Mouse (Mus musculus) neutrophil, adult 5-6 weeks (primary cell): ENCODE measurements at regions not wholly inside any gene's neighbourhood (a gene's known extent, or its start where the extent isn't known, plus 50 kb on each side); places are given as distances from the start of the nearest gene placed in this dataset.
A peak's percentile ranks its signal among the peaks of the same experiment; 100 is the strongest.

Experiments
- ATAC-seq: fragments of 151-379, 151-347 bp; 2 replicates; pipeline ENCODE4 v1.8.0; 2017; ENCODE audit warnings: mild to moderate bottlenecking, moderate TSS enrichment; ENCODE audit not compliant: insufficient number of reproducible peaks, poor library complexity, low FRiP score, severe bottlenecking; ENCODE audit errors: extremely low read depth

GRCm38 (mm10) chr11:6785471-6785870 is 52.0 kb downstream of the Gm11983 start:
- ATAC-seq: no peak

GRCm38 (mm10) chr11:6782826-6783225 is 54.6 kb downstream of the Gm11983 start:
- ATAC-seq: no peak

DNA sequence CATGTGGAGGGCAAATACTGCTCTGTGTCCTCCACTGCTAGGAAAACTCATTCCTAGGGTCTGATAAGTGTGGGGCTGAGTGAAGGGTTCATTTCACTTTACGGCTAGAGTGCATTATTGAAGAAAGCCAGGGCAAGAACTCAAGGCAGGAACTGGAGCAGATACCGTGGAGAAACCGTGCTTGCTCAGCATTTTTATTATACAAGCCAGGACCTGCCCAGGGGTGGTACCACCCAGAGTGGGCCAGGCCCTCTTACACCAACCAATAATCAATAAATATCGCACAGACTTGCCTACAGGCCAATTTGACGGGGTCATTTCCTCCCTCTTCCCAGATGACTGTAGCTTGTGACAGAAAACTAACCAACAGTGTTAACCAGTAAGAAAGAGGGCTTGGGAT is 57.7 kb downstream of the Gm11983 start:
- ATAC-seq: no peak

GRCm38 (mm10) chr11:6778596-6779360 is 58.7 kb downstream of the Gm11983 start:
- ATAC-seq: no peak

DNA sequence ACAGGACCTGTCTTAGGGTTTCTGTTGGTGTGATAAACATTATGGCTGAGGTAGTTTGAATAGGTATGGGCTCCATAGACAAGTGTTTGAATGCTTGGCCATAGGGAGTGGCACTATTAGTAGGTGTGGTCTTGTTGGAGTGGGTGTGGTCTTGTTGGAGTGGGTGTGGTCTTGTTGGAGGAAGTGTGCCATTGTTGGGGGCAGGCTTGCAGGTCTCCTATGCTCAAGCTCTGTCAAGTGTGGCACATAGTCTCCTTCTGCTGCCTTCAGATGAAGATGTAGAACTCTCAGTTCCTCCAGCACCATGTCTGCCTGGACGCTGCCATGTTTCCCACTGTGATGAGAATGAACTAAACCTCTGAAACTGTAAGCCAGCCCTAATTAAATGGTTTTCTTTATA is 59.9 kb downstream of the Gm11983 start:
- no peak for ATAC-seq

DNA sequence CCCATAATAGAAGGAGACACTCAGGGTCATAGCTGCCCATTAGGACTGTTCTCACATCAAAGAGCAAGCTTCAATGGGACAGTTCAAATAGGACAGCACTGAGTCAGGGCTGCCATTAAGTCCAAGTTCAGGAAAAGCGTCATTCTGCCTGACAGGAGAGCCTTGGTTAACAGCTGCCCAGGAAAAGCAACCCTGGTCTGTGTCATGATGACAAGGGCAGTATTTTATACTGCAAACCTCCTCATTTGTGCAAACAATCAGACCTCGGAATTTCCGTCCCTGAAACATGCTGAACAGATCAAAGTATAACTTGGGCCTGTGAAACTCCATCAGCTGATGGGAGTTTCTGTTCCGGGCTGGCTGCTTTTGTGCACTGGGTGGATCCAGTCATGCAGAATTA is 62.8 kb downstream of the Gm11983 start:
- no peak for ATAC-seq

- no peak for ATAC-seq
Measured at GRCm38 (mm10) chr11:6773951-6774350, 63.5 kb downstream of the Gm11983 start.

DNA sequence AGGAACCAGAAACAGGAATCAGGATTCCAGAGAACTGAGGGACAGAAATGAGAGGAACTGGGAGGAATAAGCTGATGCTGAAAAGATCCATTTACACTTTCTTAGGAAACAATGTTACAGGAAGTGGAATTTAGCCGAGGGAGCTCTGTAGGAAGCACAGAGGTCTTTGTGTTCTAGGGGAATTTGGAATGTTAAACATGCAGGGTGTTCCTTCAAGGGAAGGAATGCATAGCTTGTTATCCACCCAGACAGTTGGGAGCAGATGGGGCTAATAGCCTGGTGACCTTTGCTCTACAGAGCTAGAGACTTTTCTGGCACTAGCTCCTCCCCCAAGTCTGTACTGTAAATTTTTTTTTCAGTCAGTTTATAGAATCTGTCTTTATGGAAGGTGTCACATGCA is 64.1 kb downstream of the Gm11983 start:
- ATAC-seq: no peak

- ATAC-seq: no peak
Measured at GRCm38 (mm10) chr11:6769437-6769765, 68.1 kb downstream of the Gm11983 start.

DNA sequence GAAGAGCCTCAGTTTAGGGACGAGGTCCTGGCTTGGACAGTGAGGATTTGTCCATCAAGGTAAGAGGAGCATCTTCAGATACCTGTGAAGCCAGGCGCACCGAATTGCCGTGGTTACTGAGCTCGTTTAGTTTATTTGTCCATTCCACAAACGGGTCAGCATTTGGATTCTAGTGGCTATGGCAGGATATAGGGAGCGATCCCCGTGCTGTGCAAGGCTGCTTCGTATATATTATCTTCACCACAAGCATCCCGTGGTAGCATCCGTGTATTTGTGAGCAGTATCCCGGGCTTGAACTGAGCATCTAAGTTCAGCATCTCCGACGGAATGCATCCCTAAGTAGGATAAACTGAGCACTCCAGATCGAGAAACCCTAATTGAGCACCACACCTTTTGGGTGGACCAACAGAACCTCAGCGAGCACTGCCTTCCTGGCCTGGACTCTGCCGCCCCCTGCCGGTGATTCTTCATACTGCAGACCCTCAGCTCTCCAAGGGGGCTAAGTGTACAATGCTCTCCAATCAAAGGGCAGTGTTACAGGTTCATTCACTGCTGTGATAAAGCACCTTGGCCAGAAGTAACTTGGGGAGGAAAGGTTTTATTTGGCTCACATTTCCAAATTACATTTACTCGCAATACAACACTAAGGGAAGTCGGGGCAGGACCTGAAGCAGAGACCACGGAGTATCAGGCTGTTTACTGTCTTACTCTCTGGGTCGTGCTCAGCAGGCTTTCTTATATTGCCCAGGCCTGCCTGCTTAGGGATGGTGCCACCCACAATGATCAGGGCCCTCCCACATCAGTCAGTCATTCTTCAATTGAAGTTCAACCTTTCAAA is 68.6 kb downstream of the Gm11983 start:
- ATAC-seq: peak; percentile 34; the same call in 1 of the 2 replicates

DNA sequence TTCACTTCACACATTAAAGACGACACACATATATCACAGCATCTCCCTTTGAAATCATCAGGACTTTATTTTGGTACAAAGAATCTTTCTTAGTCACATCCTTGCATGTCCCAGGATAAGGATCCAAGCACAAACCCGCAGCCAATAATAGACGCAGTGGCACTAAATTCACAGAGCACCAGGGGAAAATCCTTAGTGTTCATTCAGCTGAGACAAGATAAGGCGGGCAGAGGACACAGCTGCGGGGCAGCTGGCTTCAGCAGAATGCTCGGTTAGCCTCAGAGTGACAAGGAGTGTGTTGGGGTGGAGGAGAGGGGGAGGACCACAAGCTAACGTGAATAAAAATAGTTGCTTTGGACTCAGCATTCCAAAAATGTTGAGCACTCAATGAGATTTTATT is 70.7 kb downstream of the Gm11983 start:
- ATAC-seq: no peak

DNA sequence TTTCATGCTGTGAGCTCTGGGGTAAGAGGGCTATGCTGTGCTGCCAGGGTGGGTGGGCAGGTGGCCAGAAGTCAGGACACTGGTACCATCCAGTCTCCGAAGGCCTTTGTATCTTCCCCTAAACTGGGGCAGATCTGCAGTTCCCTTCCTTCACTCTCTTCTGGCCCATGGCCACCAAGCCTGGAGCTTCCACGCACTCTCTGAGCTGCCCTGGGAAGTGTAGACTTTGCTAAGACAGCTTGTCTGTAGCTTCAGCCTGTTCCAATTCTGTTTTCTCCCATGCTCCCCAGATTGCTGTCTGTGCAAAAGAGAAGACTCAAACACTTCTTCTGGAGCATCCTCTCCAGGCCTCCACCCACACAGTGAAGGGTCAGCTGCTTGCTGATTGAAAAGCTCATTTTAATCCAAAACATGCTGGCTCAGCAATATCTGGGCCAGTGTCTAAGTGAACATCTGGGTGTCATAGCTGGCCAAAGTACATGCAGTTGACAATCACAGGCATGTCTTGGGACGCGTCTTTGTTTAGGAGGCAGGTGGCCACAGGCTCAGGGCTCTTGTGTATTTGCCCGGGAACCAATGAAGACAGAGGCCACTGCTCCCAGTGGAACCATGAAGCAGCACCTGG is 72.0 kb downstream of the Gm11983 start:
- ATAC-seq: no peak

GRCm38 (mm10) chr11:6764186-6764585 is 73.3 kb downstream of the Gm11983 start:
- ATAC-seq: no peak

- no peak for ATAC-seq
Measured at GRCm38 (mm10) chr11:6763001-6763400, 74.5 kb downstream of the Gm11983 start.

- no peak for ATAC-seq
Measured at GRCm38 (mm10) chr11:6761876-6762628, 75.4 kb downstream of the Gm11983 start.

- no peak for ATAC-seq
Measured at GRCm38 (mm10) chr11:6759578-6759977, 77.9 kb downstream of the Gm11983 start.

DNA sequence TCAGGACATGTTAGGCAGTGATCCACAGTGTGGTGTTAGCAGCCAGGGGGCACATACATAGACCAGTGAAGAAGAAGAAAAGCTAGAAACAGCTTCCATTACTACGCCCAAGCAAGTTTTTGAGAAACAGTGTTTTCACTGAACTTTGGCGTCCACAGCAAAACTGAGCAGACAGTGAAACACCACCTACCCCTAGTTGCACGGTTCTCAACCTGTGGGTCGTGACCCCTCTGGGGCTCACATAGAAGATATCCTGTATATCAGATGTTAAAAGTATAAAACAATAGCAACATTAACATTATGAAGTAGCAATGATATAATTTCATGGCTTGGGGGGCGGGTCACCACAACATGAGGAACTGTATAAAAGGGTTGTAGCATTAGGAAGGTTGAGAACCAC is 81.1 kb downstream of the Ramp3 start:
- no peak for ATAC-seq

- ATAC-seq: no peak
Measured at GRCm38 (mm10) chr11:6738581-6738980, 80.3 kb downstream of the Ramp3 start.

GRCm38 (mm10) chr11:6738163-6738562 is 79.8 kb downstream of the Ramp3 start:
- ATAC-seq: no peak
